Mouse (Mus musculus): Measurements from ENCODE around the gene Tab1. TPM values are rescaled to one million over a fixed set of nuclear protein-coding genes. Genes with fewer than 3 reads are reported as not detected.
A peak's percentile ranks its signal among the peaks of the same experiment; 100 is the strongest.

Tab1 gene
- polyA plus RNA-seq, 1 experiment from 2014 or later, result 26.9 TPM

GRCm38 (mm10) chr15:80132452-80132851 lies 475 bp upstream of the Tab1 start:
- no peak for ATAC-seq (replicated peaks; ENCODE audit: insufficient number of reproducible peaks, low FRiP score, low TSS enrichment, low read depth)
- no peak overlapping the region for H3K27ac ChIP-seq (replicated peaks; ENCODE audit: low read depth, low read length)
- H3K27me3 ChIP-seq (ENCODE audit: control insufficient read depth, insufficient read depth, low read length), result no peaks in the 10 kb centered on the region
- no peaks in the 10 kb centered on the region for H3K9me3 ChIP-seq (replicated peaks; ENCODE audit: control insufficient read depth, low read length)
- WGBS, result 87% methylated on average over 9 of the region's 9 CpGs
- DNase-seq (ENCODE audit: low spot score), result no peak
- H3K4me1 ChIP-seq (ENCODE audit: control insufficient read depth, insufficient read depth, low read length), result peaks cover 6% of the 10 kb centered on the region
- peak overlapping the region; percentile 8; the same call in 1 of the 2 replicates for H3K4me2 ChIP-seq (ENCODE audit: low read depth, low read length)
- no peak overlapping the region for H3K9ac ChIP-seq (replicated peaks; ENCODE audit: low read length)
- H3K36me3 ChIP-seq (replicated peaks; ENCODE audit: control insufficient read depth, insufficient read depth, low read depth, low read length), result peaks cover 3% of the 10 kb centered on the region; the same call in 1 of the 2 replicates
- H3K4me3 ChIP-seq (ENCODE audit: low read depth, low read length), result peak overlapping the region; percentile 58; the same call in 1 of the 2 replicates

GRCm38 (mm10) chr15:80133682-80134449 lies 939 bp downstream of the Tab1 start:
- Histone ChIP-seq H3K4me1 (ENCODE audit: control insufficient read depth, insufficient read depth, low read length) (peaks cover 6% of the 10 kb centered on the region), H3K4me3 (ENCODE audit: low read depth, low read length) (peak overlapping the region; percentile 58), H3K9me3 (replicated peaks; ENCODE audit: control insufficient read depth, low read length) (no peaks in the 10 kb centered on the region), H3K4me2 (ENCODE audit: low read depth, low read length) (peak overlapping the region; percentile 73), H3K27me3 (ENCODE audit: control insufficient read depth, insufficient read depth, low read length) (no peaks in the 10 kb centered on the region), H3K27ac (replicated peaks; ENCODE audit: low read depth, low read length) (peak overlapping the region; percentile 98), H3K9ac (replicated peaks; ENCODE audit: low read length) (peak overlapping the region; percentile 91), H3K36me3 (replicated peaks; ENCODE audit: control insufficient read depth, insufficient read depth, low read depth, low read length) (peaks cover 3% of the 10 kb centered on the region; the same call in 1 of the 2 replicates)
- ATAC-seq (replicated peaks; ENCODE audit: insufficient number of reproducible peaks, low FRiP score, low TSS enrichment, low read depth) (peak; percentile 30; the same call in 1 of the 2 replicates), DNase-seq (ENCODE audit: low spot score) (peak; percentile 27)
- WGBS, result 12% methylated on average over 14 of the region's 14 CpGs

GRCm38 (mm10) chr15:80134450-80134847 lies 1.5 kb downstream of the Tab1 start:
- Histone ChIP-seq H3K4me1 (ENCODE audit: control insufficient read depth, insufficient read depth, low read length) (peaks cover 6% of the 10 kb centered on the region), H3K27me3 (ENCODE audit: control insufficient read depth, insufficient read depth, low read length) (no peaks in the 10 kb centered on the region), H3K9me3 (replicated peaks; ENCODE audit: control insufficient read depth, low read length) (no peaks in the 10 kb centered on the region), H3K9ac (replicated peaks; ENCODE audit: low read length) (peak overlapping the region; percentile 91), H3K27ac (replicated peaks; ENCODE audit: low read depth, low read length) (0 out of 2 replicates have a peak overlapping the region, but pooled peaks have one; percentile 35), H3K4me3 (ENCODE audit: low read depth, low read length) (peak overlapping the region; percentile 58), H3K4me2 (ENCODE audit: low read depth, low read length) (peak overlapping the region; percentile 73), H3K36me3 (replicated peaks; ENCODE audit: control insufficient read depth, insufficient read depth, low read depth, low read length) (peaks cover 3% of the 10 kb centered on the region; the same call in 1 of the 2 replicates)
- DNase-seq (ENCODE audit: low spot score) (no peak), ATAC-seq (replicated peaks; ENCODE audit: insufficient number of reproducible peaks, low FRiP score, low TSS enrichment, low read depth) (no peak)
- 63% methylated on average over 9 of the region's 9 CpGs for WGBS

GRCm38 (mm10) chr15:80135499-80135898 lies 2.6 kb downstream of the Tab1 start:
- H3K4me2 ChIP-seq (ENCODE audit: low read depth, low read length), result no peak overlapping the region
- ATAC-seq (replicated peaks; ENCODE audit: insufficient number of reproducible peaks, low FRiP score, low TSS enrichment, low read depth) (no peak), DNase-seq (ENCODE audit: low spot score) (no peak)
- H3K9ac ChIP-seq (replicated peaks; ENCODE audit: low read length), result no peak overlapping the region
- H3K9me3 ChIP-seq (replicated peaks; ENCODE audit: control insufficient read depth, low read length), result no peaks in the 10 kb centered on the region
- peaks cover 6% of the 10 kb centered on the region for H3K4me1 ChIP-seq (ENCODE audit: control insufficient read depth, insufficient read depth, low read length)
- peaks cover 3% of the 10 kb centered on the region; the same call in 1 of the 2 replicates for H3K36me3 ChIP-seq (replicated peaks; ENCODE audit: control insufficient read depth, insufficient read depth, low read depth, low read length)
- H3K27ac ChIP-seq (replicated peaks; ENCODE audit: low read depth, low read length), result no peak overlapping the region
- WGBS, result 88% methylated on average over 2 of the region's 2 CpGs
- H3K4me3 ChIP-seq (ENCODE audit: low read depth, low read length), result no peak overlapping the region
- no peaks in the 10 kb centered on the region for H3K27me3 ChIP-seq (ENCODE audit: control insufficient read depth, insufficient read depth, low read length)

GRCm38 (mm10) chr15:80136645-80137044 lies 3.7 kb downstream of the Tab1 start:
- Histone ChIP-seq H3K36me3 (replicated peaks; ENCODE audit: control insufficient read depth, insufficient read depth, low read depth, low read length) (peaks cover 6% of the 10 kb centered on the region), H3K27ac (replicated peaks; ENCODE audit: low read depth, low read length) (no peak overlapping the region), H3K4me1 (ENCODE audit: control insufficient read depth, insufficient read depth, low read length) (peaks cover 6% of the 10 kb centered on the region), H3K9me3 (replicated peaks; ENCODE audit: control insufficient read depth, low read length) (no peaks in the 10 kb centered on the region), H3K4me2 (ENCODE audit: low read depth, low read length) (no peak overlapping the region), H3K9ac (replicated peaks; ENCODE audit: low read length) (no peak overlapping the region), H3K4me3 (ENCODE audit: low read depth, low read length) (no peak overlapping the region), H3K27me3 (ENCODE audit: control insufficient read depth, insufficient read depth, low read length) (no peaks in the 10 kb centered on the region)
- DNase-seq (ENCODE audit: low spot score) (no peak), ATAC-seq (replicated peaks; ENCODE audit: insufficient number of reproducible peaks, low FRiP score, low TSS enrichment, low read depth) (no peak)
- WGBS, result 91% methylated on average over 3 of the region's 3 CpGs

- Histone ChIP-seq H3K36me3 (replicated peaks; ENCODE audit: control insufficient read depth, insufficient read depth, low read depth, low read length) (peaks cover 6% of the 10 kb centered on the region), H3K27ac (replicated peaks; ENCODE audit: low read depth, low read length) (no peak overlapping the region), H3K4me3 (ENCODE audit: low read depth, low read length) (no peak overlapping the region), H3K9me3 (replicated peaks; ENCODE audit: control insufficient read depth, low read length) (no peaks in the 10 kb centered on the region), H3K4me2 (ENCODE audit: low read depth, low read length) (no peak overlapping the region), H3K27me3 (ENCODE audit: control insufficient read depth, insufficient read depth, low read length) (no peaks in the 10 kb centered on the region), H3K9ac (replicated peaks; ENCODE audit: low read length) (no peak overlapping the region), H3K4me1 (ENCODE audit: control insufficient read depth, insufficient read depth, low read length) (peaks cover 6% of the 10 kb centered on the region)
- ATAC-seq (replicated peaks; ENCODE audit: insufficient number of reproducible peaks, low FRiP score, low TSS enrichment, low read depth), result no peak
- 78% methylated on average over 17 of the region's 17 CpGs for WGBS
- DNase-seq (ENCODE audit: low spot score), result no peak
Measured at GRCm38 (mm10) chr15:80137945-80138791, 5.2 kb downstream of the Tab1 start.

GRCm38 (mm10) chr15:80140302-80140701 lies 7.4 kb downstream of the Tab1 start:
- no peak overlapping the region for H3K27ac ChIP-seq (replicated peaks; ENCODE audit: low read depth, low read length)
- no peaks in the 10 kb centered on the region for H3K9me3 ChIP-seq (replicated peaks; ENCODE audit: control insufficient read depth, low read length)
- H3K36me3 ChIP-seq (replicated peaks; ENCODE audit: control insufficient read depth, insufficient read depth, low read depth, low read length), result peaks cover 6% of the 10 kb centered on the region
- H3K9ac ChIP-seq (replicated peaks; ENCODE audit: low read length), result no peak overlapping the region
- ATAC-seq (replicated peaks; ENCODE audit: insufficient number of reproducible peaks, low FRiP score, low TSS enrichment, low read depth) (no peak), DNase-seq (ENCODE audit: low spot score) (no peak)
- WGBS, result 98% methylated on average over 2 of the region's 2 CpGs
- no peaks in the 10 kb centered on the region for H3K4me1 ChIP-seq (ENCODE audit: control insufficient read depth, insufficient read depth, low read length)
- no peaks in the 10 kb centered on the region for H3K27me3 ChIP-seq (ENCODE audit: control insufficient read depth, insufficient read depth, low read length)
- no peak overlapping the region for H3K4me3 ChIP-seq (ENCODE audit: low read depth, low read length)
- H3K4me2 ChIP-seq (ENCODE audit: low read depth, low read length), result no peak overlapping the region
